Mouse (Mus musculus) ES-Bruce4 (cell line): Measurements from ENCODE around the gene Sp110. TPM values are rescaled to one million over a fixed set of nuclear protein-coding genes. Genes with fewer than 3 reads are reported as not detected.
"Not testable (repeated sequence)": the region's sequence is repeated elsewhere in the genome, so short reads cannot be mapped to it uniquely, and the experiment has no call there.

Experiments used
- H3K27ac ChIP-seq: 2 replicates; pipeline ENCODE4 v1.5.1; 2012; ENCODE audit warnings: low read length, inconsistent platforms; ENCODE audit not compliant: insufficient read depth
- H3K27me3 ChIP-seq: 2 replicates; pipeline ENCODE4 v1.6.1; 2012; ENCODE audit warnings: mild to moderate bottlenecking, low read length, inconsistent platforms; ENCODE audit not compliant: control insufficient read depth, poor library complexity, insufficient read depth, severe bottlenecking
- H3K36me3 ChIP-seq: 2 replicates; pipeline ENCODE4 v1.6.1; 2012; ENCODE audit warnings: inconsistent platforms, mild to moderate bottlenecking, low read length, moderate library complexity; ENCODE audit not compliant: control insufficient read depth, poor library complexity, insufficient read depth, severe bottlenecking
- H3K4me1 ChIP-seq: one replicate; pipeline ENCODE4 v1.8.1; 2011; ENCODE audit warnings: low read length; ENCODE audit not compliant: control insufficient read depth, insufficient read depth
- H3K4me3 ChIP-seq: 2 replicates; pipeline ENCODE4 v1.5.1; 2011; ENCODE audit warnings: low read depth, mild to moderate bottlenecking, low read length
- H3K9ac ChIP-seq: 2 replicates; pipeline ENCODE4 v1.6.1; 2012; ENCODE audit warnings: low read depth, mild to moderate bottlenecking, inconsistent platforms; ENCODE audit not compliant: poor library complexity, severe bottlenecking
- H3K9me3 ChIP-seq: replicated peaks from 2 replicates; pipeline ENCODE4 v1.6.1; 2012; ENCODE audit warnings: mild to moderate bottlenecking, low read length, inconsistent platforms; ENCODE audit not compliant: control insufficient read depth, poor library complexity, insufficient read depth, severe bottlenecking
- polyA plus RNA-seq: library from polyadenylated mRNA; stranded (reverse); fragments of >200 nt; gene quantifications from 2 replicates; pipeline ENCODE4 v1.2.4, GENCODE M21; 2011; ENCODE audit warnings: low read depth; ENCODE audit not compliant: missing spikeins, insufficient read depth, insufficient read length

Sp110 gene
- polyA plus RNA-seq, 1 experiment = 1.8 TPM

DNA sequence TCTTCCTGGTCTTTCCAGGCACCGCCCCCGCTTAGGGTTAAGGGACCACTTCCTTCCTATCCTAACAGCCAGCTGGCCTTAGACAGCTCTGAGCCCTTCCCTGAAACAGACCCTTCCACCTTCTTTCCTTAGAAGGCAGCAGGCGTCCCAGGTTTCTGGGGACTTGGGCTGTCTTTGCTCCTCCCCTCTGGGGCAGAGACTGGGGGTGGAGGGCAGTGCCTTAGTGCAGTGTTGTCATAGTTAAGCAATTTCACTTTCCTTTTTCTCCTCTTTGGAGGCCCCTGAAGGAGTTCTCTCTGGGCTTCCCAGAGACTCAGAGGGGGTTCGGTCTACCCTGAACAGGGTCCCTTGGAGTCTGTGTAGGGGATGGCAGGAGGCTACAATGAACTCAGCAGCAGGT, 2.2 kb upstream of the Sp110 start:
- not testable (repeated sequence) for H3K4me3 ChIP-seq, H3K4me1 ChIP-seq, H3K9me3 ChIP-seq, H3K9ac ChIP-seq, H3K36me3 ChIP-seq, H3K27ac ChIP-seq, H3K27me3 ChIP-seq

DNA sequence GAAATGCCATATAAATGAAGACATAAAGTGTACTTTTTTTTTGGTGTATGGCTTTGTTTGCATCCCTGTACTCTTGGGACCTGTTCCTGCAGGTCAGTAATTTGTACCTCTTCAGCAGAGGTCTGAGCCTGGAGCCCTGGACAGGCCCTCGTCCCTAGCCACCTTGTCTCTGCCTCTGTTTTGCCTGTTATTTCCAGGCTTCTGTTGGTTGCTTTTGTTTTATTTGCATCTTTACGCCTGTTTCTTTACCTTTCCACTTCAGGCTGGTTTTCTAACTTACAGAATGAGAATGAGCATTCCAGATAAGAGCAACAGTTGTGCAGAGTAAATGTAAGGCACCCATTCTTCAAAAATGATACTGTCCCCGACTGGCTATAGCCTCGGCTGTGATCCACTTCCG, 1.5 kb upstream of the Sp110 start, which contains the start of gene Sp140:
Gene Sp140, plus strand, starts transcription at position 301 of the 400 bp plus-strand sequence.
- H3K4me1 ChIP-seq, H3K27ac ChIP-seq, H3K9me3 ChIP-seq, H3K4me3 ChIP-seq, H3K27me3 ChIP-seq, H3K9ac ChIP-seq, H3K36me3 ChIP-seq: not testable (repeated sequence)

DNA sequence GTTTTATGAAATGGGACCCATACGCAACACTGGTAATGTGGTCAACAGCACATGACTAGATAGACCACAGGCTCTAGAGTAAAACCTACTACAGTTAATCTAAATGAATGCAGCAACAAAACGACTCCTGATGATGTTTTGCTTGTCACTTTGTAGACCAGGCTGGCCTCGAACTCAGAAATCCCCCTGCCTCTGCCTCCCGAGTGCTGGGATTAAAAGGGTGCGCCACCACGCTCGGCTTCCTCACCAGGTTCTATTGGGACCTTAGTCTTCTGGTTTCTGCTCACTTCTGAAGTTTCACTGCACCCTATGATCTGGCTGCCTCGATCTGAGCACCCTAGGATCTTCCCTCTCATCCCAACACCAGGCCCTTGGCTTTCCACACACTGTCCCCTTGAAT, 6.1 kb downstream of the Sp110 start:
- not testable (repeated sequence) for H3K9me3 ChIP-seq, H3K27me3 ChIP-seq, H3K27ac ChIP-seq, H3K4me3 ChIP-seq, H3K36me3 ChIP-seq, H3K9ac ChIP-seq, H3K4me1 ChIP-seq

DNA sequence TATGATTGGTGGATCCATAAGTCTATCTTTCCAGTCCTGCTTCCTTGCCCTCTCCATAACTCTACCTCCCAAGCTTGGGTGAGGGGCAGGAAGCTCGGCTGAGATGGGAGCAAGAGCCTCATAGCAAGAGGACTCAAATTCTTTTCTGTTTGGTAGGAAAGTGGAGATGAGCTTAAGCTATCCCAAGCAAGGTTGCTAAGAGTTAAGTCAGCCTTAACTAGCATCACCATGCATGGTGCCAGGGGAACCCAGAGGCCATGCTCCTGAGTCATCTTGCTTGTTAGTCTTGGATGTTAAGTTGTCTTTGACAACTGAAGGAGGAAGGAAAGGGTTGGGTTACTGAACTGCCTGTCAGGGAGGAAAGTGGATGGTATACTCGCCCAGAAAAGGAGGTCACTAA, 9.9 kb downstream of the Sp110 start:
- not testable (repeated sequence) for H3K9ac ChIP-seq, H3K27me3 ChIP-seq, H3K36me3 ChIP-seq, H3K27ac ChIP-seq, H3K4me1 ChIP-seq, H3K4me3 ChIP-seq, H3K9me3 ChIP-seq

DNA sequence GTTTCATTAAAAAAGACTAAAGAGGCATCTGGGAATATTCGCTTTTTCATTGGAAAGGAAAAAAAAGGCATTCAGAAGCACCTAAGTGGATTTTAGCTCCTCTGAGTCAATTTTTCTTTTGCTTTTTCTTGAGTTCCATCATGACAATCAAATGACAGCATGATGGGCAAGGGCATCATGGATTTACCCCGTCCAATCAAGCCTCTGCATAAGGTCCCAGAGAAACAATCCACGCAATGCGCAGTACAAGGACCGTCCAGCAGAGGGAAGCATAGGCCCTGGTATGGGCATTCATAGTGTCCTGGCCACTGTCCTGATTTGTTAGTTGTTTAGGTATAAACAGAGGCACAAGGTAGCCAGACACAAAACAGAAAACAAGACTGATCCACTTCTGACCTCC, 17.1 kb downstream of the Sp110 start:
- not testable (repeated sequence) for H3K4me1 ChIP-seq, H3K27ac ChIP-seq, H3K36me3 ChIP-seq, H3K27me3 ChIP-seq, H3K9me3 ChIP-seq, H3K9ac ChIP-seq, H3K4me3 ChIP-seq

DNA sequence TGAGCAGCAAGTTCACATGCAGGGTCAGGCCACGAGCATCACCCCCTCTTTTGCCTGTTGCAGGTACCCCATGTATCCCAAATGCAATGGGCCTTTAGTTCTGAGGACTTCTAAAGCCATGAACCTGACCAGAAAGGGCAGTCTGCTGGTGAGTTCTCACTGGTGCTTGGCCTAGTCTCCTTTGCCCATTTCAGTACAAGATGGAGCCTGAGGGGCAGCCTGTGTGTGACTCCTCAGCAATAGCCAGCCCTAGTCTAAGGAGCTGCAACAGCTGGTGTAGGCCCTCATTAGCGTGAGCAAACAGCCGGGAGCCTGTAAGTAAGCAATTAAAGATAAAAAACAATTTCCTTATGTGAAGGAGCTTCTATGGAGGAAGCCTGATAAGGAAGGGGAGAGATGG, 18.0 kb downstream of the Sp110 start:
- not testable (repeated sequence) for H3K9ac ChIP-seq, H3K36me3 ChIP-seq, H3K27me3 ChIP-seq, H3K9me3 ChIP-seq, H3K4me1 ChIP-seq, H3K27ac ChIP-seq, H3K4me3 ChIP-seq

DNA sequence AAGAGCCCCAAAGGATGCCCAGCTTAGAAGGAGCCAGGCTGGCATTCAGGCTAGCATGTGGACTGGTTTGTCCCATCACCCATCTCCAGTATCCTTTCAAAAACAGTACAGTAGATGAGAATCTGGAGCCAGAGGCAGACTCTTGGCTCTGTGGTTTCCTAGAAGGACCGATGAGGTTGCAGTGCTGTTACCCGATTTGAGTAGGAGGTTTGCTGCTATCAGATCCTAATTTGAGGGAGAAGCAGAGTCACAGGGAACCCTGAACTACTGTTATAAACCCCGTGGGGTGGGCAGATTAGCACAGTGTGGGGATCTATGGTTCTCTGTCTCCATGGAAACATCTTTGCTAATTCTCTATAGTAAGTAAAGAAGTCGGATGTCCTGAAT, 18.5 kb downstream of the Sp110 start:
- not testable (repeated sequence) for H3K36me3 ChIP-seq, H3K27me3 ChIP-seq, H3K4me3 ChIP-seq, H3K4me1 ChIP-seq, H3K9me3 ChIP-seq, H3K9ac ChIP-seq, H3K27ac ChIP-seq

DNA sequence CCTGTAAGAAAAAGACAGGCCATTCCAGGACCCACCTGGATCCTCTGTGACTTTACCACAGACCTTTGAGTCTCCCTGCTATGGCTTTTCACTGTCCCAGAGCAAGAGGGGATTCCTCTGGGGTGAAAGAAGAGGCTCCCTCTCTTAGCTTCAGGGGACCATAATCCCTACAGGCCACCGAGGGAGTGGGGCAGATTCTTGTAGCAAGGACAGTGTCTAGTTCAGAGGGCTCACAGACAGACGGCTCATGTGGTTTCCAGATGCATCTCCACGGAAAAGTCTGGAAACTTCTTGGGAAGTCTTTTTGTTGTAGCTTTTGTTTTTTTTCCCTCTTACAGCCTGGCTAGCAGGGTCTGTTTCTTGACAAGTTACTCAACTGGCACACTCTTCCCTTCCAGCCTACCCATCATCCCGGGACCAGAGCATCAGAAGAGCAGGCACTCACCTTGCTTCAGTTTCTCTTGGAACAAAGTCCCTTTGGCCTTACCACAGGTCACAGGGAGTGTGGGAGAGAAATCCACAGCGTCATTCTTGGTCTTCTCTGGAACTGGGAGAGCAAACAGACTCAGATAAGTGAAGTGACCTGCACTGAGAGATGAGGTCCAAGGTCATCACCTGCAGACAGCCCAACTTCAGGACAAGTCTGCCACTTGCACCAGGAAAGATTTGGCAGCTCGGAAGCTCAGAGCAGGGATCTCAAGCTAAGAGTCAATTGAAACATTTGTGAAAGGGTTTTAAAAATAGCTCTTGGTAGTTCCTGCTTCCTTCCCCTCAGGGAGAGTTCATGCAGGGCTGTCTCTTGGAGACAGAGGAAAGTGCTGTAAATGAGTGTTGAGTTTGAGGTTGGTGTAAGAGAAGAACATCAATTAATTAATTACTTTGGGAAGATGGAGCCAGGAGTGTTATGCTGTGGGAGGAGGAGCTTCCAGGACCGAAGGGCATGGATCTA, 19.1 kb downstream of the Sp110 start:
- H3K4me3 ChIP-seq, H3K9ac ChIP-seq, H3K4me1 ChIP-seq, H3K27ac ChIP-seq, H3K36me3 ChIP-seq, H3K27me3 ChIP-seq, H3K9me3 ChIP-seq: not testable (repeated sequence)

DNA sequence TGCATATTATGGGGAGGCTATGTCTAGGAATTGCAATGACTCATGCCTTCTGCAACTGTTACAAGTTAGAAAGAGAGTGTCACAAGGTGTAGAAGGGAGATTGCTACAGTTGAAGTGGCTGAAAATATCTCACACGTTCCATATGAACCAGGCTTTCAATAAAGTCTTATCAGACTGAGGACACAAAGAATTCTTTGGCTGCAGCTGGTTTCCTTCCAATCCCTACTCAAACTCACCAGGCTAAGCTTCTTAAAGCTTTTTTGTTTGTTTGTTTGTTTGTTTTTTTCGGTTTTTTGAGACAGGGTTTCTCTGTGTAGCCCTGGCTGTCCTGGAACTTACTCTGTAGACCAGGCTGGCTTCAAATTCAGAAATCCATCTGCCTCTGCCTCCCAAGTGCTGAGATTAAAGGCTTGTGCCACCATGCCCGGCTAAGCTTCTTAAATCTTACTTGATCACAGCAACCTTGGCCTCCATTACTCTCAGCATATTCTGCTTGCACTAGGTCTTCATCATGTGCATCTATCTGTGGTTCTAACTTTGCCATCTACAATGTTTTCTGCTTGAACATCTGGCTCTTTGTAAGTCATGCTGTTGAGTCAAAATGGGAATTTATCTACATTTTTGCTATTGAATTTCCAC, 20.1 kb downstream of the Sp110 start:
- H3K27ac ChIP-seq, H3K4me1 ChIP-seq, H3K27me3 ChIP-seq, H3K36me3 ChIP-seq, H3K9me3 ChIP-seq, H3K4me3 ChIP-seq, H3K9ac ChIP-seq: not testable (repeated sequence)
